Mouse (Mus musculus) layer of hippocampus, postnatal 14 days (tissue): ENCODE results near the gene Lenep. TPM values are rescaled to one million over a fixed set of nuclear protein-coding genes. Genes with fewer than 3 reads are reported as not detected.
A peak's percentile ranks its signal among the peaks of the same experiment; 100 is the strongest.
"Not testable (repeated sequence)": the region's sequence is repeated elsewhere in the genome, so short reads cannot be mapped to it uniquely, and the experiment has no call there.

ENCODE experiments used
- DNase-seq, 2 experiments: peaks; one replicate each; pipeline ENCODE4 v3.0.0; 2021 to 2022; ENCODE audit warnings: low spot score in 2 of 2, mixed read lengths in 1 of 2
- long read RNA-seq, 2 experiments: library from polyadenylated mRNA; stranded (forward); transcript quantifications; one replicate each; pipeline ENCODE4 v2.0.0; 2021
- total RNA-seq, 2 experiments: library from RNA; stranded (reverse); gene quantifications; 2 replicates each; pipeline ENCODE4 v1.2.3; 2021

Lenep gene
- total RNA-seq: 1 to 10 TPM; 3.2 to 4.3 TPM
- long read RNA-seq, experiment 1, partial matches to known transcripts: 0 of 3 reads
- long read RNA-seq, experiment 1, other reads (novel, unspliced or antisense): 0 of 3 reads
- long read RNA-seq, experiment 2: 0 reads

GRCm38 (mm10) chr3:89402693-89403092, at the start of gene Lenep:
TSS of gene Lenep (minus strand) at chr3:89402793.
- no peak for DNase-seq

- no peak for DNase-seq
These were observed 49.3 kb upstream of the Lenep start for GRCm38 (mm10) chr3:89451916-89452315.

GRCm38 (mm10) chr3:89449541-89449940, 46.9 kb upstream of the Lenep start:
- DNase-seq: peak; percentile 50 to 58

DNA sequence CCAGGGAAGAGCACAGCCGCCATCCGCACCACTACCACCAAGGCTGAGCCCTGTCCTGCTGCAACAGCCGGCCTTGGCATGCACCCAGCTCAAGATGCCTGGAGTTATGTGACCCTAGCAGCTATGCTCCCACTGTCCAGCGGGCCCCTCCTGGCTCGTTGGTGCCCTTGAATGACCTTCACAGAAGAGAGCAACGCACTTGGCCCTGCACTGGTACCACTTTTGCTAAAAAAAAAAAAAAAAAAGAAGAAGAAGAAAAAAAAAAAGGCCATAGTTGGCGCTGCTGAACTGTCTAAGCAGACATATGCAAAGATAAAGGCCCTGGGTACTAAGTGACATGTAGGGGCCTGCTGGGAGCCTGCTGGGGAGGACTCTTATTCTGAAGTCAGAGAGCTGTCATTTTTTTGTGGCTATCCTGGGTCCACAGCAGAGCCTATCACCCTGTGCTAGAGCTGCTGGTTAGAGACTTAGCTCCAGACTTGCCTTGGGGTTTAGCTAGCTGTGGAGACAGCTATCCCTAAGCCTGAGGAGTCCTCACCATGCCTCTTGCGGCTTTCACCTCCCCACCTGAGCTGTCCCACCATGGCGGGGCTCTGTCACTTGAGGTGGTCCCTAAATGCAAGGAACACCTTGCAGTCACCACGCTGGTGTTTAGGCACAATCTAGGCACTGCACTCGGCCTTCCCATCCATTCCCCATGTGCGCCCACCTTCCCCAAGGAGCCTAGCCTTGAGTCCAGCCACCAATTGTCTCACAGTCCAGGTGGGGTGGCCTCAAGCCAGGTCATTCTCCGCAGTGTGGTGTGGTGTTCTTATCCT, 46.3 kb upstream of the Lenep start:
- DNase-seq: no peak

- DNase-seq: no peak
These were observed 38.1 kb upstream of the Lenep start for GRCm38 (mm10) chr3:89440691-89441090.

GRCm38 (mm10) chr3:89437269-89437668, 34.7 kb upstream of the Lenep start:
- DNase-seq: peak in 1 of 2 experiments; percentile 61

- DNase-seq: peak in 1 of 2 experiments; percentile 23
These were observed 33.9 kb upstream of the Lenep start, which contains the start of gene Pbxip1 for GRCm38 (mm10) chr3:89436176-89437113. TSS of gene Pbxip1 (plus strand) at chr3:89436706.

DNA sequence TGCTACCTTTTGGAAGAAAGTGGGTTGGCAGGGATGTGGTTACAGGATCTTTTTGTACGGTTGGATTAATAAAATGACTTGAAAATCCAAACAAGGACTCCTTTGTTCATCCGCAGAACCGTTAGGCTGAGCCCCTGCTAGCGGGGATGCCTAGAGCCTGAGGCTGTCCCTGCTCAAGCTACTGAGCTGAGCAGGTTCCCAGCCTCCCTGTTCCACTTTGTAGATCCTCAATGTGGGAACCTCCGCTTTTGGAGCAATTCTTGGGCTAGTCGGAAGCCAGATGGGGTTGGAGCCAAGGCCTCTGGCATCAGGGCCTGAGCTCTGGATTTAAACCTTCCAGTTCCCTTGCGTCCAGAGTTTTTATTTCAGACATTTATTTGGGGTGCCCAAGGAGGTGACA, 32.4 kb upstream of the Lenep start:
- DNase-seq: peak in 1 of 2 experiments; percentile 62

DNA sequence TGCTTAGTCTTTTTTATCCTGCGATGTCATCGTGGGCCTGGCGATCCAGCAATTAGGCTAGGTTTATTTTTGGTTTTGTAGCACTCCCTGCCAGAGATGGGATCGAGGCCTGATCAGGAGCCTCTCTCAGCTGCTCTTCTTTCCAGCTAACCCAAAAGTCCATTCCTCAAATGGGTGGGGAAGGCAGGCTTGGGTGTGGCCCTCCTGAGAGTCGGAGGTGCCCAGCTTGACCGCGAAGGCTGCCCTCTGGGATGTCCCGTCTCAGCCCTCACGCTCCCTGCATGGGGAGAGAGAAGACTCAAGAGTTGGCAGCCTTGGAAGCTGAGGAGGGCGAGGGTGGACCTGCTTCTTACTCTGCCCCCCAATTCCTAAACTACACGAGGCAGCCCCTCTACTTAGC, 31.9 kb upstream of the Lenep start:
- no peak for DNase-seq

DNA sequence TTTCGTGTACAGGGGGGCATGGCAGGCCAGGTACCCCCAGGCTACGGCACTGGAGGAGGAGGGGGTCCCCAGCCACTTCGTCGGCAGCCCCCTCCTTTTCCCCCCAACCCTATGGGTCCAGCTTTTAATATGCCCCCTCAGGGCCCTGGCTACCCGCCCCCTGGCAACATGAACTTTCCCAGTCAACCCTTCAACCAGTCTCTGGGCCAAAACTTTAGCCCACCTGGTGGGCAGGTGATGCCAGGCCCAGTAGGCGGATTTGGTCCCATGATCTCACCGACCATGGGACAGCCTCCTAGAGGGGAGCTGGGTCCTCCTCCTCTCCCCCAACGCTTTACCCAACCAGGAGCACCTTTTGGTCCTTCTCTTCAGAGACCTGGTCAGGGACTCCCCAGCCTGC, 30.0 kb upstream of the Lenep start:
- no peak for DNase-seq

DNA sequence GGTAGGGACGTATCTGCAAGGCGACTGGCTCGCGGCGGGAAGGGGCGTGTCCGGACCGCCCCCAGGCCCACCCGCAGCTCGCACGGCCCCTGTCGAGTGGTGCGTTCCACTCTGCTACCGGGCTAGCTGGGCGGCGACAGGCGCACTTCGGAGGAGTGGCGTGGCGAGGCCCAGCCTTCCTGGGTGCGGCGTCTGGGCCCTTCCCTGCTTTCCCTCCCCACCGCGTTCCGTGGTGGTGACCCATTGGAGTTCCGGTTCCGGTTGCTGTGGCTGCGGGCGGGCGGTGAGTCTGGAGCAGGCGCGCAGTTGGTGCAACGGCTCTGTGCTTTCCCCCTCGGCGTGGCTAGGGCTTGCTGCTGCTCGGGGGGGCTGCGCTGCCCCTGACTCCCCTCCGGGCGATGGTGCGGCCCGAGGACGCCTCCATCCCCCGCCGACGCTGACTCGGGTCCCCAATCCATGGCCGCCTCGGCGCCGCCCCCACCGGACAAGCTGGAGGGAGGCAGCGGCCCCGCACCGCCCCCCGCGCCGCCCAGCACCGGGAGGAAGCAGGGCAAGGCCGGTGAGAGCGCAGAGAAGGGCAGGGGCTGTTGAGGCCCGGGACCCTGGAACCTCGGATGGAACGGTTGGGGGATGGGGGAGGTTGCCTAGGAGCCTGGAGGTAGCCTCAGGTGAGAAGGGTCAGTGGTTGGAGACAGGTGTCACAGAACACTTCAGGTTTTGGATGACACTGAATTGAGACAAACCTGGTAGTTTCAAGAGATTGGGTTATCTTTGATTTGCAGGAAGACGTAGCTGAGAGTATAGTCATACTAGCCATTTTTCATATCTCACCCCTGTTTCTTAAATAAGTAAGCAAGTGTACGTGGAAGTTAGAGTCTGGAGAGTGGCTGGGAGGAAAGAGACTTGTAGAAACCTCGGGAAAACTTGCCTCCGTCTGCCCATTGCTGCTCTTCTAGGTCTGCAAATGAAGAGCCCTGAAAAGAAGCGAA, 27.9 kb upstream of the Lenep start, which contains the start of gene Pygo2:
Gene Pygo2 (plus strand): TSS at position 44 of the 989 bp plus-strand sequence.
- DNase-seq: peak; percentile 93 to 97

DNA sequence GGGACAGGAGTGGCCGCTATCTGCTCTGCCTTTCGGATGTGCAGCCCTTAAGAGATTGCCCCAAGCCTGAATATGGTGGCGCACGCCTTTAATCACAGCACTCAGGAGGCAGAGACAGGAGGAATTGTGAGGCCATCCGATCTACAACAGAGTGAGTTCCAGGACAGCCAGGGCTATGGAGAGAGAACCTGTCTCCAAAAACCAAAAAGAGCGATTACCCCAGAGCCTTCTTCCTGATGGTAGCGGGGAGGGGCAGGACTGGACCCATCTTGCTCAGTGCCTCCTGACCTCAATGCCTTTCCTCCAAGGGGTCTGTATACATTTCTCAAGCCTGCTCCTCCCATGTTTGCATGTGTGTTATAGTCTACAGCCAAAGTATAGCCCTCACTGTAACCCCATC, 26.4 kb upstream of the Lenep start:
- DNase-seq: not testable (repeated sequence)

- DNase-seq: no peak
These were observed 23.3 kb upstream of the Lenep start for GRCm38 (mm10) chr3:89425876-89426275.

DNA sequence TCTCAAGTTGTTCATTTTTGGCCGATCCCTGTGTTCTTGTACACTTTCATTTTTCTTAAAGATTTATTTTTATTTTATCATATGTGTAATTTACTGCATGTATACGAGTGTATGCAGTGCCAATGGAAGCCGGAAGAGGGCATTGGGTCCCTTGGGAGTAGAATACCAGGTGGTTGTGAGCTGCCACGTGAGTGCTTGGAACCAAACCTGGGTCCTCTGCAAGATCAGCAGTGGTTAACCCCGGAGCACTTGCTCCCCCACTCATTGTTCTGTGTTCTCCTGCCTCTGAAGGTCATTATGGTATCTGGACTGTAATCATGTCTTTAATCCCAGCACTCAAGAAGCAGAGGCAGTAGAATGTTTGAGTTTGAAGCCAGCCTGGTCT, 22.5 kb upstream of the Lenep start:
- DNase-seq: no peak

DNA sequence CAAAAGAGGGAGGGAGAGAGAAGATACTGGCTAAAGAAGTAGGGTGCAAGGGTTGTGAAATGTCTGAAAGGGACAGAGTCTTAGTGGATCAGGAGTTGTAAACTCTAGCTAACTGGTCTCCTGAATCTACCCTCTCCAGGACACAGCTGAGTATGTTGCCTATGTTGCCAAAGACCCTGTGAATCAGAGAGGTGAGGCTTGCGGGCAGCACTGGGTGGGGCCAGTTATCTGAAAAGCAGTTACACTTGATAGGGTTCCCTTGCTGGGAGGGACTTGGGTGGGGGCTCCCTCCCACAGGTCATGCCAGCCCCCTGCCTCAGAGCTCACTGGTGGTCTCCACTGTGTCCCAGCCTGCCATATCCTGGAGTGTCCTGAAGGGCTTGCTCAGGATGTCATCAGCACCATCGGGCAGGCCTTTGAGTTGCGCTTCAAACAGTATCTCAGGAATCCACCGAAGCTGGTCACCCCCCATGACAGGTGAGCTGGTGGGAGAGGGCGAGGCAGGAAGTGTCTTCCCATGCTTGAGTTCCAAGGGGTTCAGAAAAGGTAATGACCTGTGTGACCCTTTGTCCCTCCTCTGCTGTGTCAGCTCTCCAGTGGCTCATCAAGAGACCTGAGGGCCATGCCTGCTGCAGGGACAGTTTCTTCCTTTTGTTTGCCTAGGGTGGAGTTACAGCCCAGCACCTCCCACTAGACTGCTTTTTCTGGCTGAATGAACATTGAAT, 22.0 kb upstream of the Lenep start:
- DNase-seq: no peak

DNA sequence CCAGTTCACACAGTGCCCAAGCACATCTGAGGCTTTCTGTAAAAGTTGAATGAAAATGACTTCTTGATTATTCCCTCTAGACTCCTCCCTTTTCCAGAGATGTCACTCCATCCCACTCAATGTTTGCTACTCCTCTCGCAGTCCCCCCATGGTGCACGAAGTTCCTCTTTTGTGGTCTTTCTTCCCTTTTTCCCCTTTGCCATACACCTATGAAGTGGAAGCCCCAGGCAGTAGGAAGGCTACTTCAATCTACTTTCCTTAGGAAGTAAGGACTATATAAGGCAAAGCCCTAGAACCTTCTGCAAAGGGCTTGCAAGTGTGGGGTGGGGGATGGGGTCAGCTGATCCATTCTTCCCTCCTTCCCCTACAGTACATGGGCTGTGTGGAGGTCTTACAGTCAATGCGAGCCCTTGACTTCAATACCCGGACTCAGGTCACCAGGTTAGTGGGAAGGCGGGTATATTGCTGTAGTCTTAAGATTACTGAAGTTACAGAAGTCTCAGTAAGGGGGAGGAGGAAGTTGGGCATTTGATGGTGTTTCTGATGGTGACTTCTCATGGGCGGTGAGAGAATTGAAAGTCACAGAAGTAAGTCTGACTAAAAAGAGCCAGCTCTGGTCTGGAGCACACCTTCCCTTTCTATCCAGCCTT, 20.1 kb upstream of the Lenep start:
- DNase-seq: no peak

- no peak for DNase-seq
These were observed 19.3 kb upstream of the Lenep start for GRCm38 (mm10) chr3:89421810-89422473.

DNA sequence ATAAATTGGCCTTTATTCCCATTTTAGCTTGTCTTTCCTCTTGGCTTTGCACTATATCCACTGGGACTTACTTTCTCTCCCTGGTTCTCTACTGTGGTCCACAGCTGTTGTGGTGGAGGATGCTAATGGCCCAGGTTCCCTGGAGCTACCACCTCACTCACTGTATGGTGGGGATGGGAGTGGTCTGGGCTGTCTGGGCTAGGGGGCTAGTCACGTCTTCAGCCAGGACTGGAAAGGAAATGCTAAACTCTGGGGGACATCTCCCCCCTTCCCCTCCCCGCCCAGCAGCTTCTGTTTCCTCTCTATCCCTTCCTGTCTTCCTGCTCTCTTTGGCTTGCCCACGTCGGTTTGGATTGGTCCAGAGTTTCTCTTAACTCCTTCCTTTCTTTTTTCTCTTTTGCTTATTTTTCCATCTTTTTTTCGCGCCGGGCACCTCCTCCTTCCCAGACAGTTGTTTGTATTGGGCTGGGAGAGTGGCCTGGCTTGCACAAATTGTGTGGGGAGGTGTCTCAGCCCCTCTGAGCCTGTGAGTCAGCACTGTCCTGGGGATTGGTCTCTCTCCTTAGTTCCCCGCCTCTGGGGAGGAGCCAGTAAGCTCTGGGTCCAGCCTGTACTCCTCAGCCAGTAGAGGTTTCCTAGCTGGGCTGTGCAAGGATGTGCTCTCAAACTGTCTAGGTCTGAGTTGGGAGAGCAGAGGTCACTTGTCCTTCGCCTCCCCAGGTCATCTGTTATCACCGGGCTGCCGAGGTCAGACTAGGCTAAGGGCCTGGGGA, 18.6 kb upstream of the Lenep start:
- DNase-seq: peak in 1 of 2 experiments; percentile 76
